Mouse (Mus musculus) embryonic fibroblast, embryonic 13.5 days (primary cell): Measurements from ENCODE around the gene Vash2. TPM values are rescaled to one million over a fixed set of nuclear protein-coding genes. Genes with fewer than 3 reads are reported as not detected.
A peak's percentile ranks its signal among the peaks of the same experiment; 100 is the strongest.

ENCODE experiments used
- H3K27ac ChIP-seq: 2 replicates; pipeline ENCODE4 v1.5.1; 2012; ENCODE audit warnings: low read length, control low read depth, inconsistent platforms; ENCODE audit not compliant: insufficient read depth
- H3K4me1 ChIP-seq: 2 replicates; pipeline ENCODE4 v1.6.1; 2011; ENCODE audit warnings: low read length; ENCODE audit not compliant: control insufficient read depth, insufficient read depth
- H3K4me3 ChIP-seq: 2 replicates; pipeline ENCODE4 v1.5.1; 2011; ENCODE audit warnings: mild to moderate bottlenecking, control low read depth, low read length; ENCODE audit not compliant: insufficient read depth
- CTCF ChIP-seq: IDR thresholded peaks from 2 replicates; pipeline ENCODE4 v1.5.1; 2011; ENCODE audit warnings: mild to moderate bottlenecking, control low read depth, low read length, moderate library complexity, borderline replicate concordance; ENCODE audit not compliant: insufficient read depth
- POLR2A ChIP-seq: IDR thresholded peaks from 2 replicates; pipeline ENCODE4 v1.6.1; 2011; ENCODE audit warnings: low read depth, mild to moderate bottlenecking, control low read depth, low read length, moderate library complexity
- polyA plus RNA-seq: library from polyadenylated mRNA; stranded (reverse); fragments of >200 nt; gene quantifications from 2 replicates; pipeline ENCODE4 v1.2.4, GENCODE M21; 2011; ENCODE audit warnings: low read depth; ENCODE audit not compliant: missing spikeins, insufficient read length

The Vash2 gene
- polyA plus RNA-seq, 1 experiment: 18.1 TPM

GRCm38 (mm10) chr1:190953009-190953408 is 26.1 kb downstream of the Vash2 start:
- peak overlapping the region; percentile 14; the same call in 1 of the 2 replicates for H3K27ac ChIP-seq
- TF ChIP-seq POLR2A (no peak), CTCF (no peak)

GRCm38 (mm10) chr1:190951014-190951413 is 28.1 kb downstream of the Vash2 start:
- TF ChIP-seq POLR2A (no peak), CTCF (no peak)

More at GRCm38 (mm10) chr1:190953009-190953408, 26.1 kb downstream of the Vash2 start:
- Histone ChIP-seq H3K4me1 (peaks cover 5% of the 10 kb centered on the region), H3K4me3 (no peak overlapping the region)

GRCm38 (mm10) chr1:190948846-190949245 is 30.2 kb downstream of the Vash2 start:
- no peak overlapping the region for H3K4me3 ChIP-seq
- H3K27ac ChIP-seq: no peak overlapping the region
- H3K4me1 ChIP-seq: peaks cover 5% of the 10 kb centered on the region
- TF ChIP-seq CTCF: no peak

More at GRCm38 (mm10) chr1:190951014-190951413, 28.1 kb downstream of the Vash2 start:
- Histone ChIP-seq H3K4me1 (peaks cover 5% of the 10 kb centered on the region), H3K4me3 (no peak overlapping the region), H3K27ac (no peak overlapping the region)

- no peak for TF ChIP-seq CTCF
- TF ChIP-seq POLR2A: no peak
- H3K4me3 ChIP-seq: no peak overlapping the region
These were observed 30.7 kb downstream of the Vash2 start for GRCm38 (mm10) chr1:190948439-190948838.

GRCm38 (mm10) chr1:190947986-190948385 is 31.1 kb downstream of the Vash2 start:
- Histone ChIP-seq H3K4me3 (no peak overlapping the region), H3K27ac (no peak overlapping the region), H3K4me1 (no peaks in the 10 kb centered on the region; the same call in 1 of the 2 replicates)
- TF ChIP-seq POLR2A (no peak), CTCF (no peak)

More at GRCm38 (mm10) chr1:190948439-190948838, 30.7 kb downstream of the Vash2 start:
- H3K4me1 ChIP-seq: peaks cover 3% of the 10 kb centered on the region
- H3K27ac ChIP-seq: no peak overlapping the region

- Histone ChIP-seq H3K4me3 (no peak overlapping the region), H3K4me1 (no peaks in the 10 kb centered on the region), H3K27ac (no peak overlapping the region)
- no peak for TF ChIP-seq POLR2A
- TF ChIP-seq CTCF: peak; percentile 87
These were observed 34.9 kb downstream of the Vash2 start for GRCm38 (mm10) chr1:190944109-190944760.

GRCm38 (mm10) chr1:190939803-190940202 is 39.3 kb downstream of the Vash2 start:
- Histone ChIP-seq H3K4me1 (no peaks in the 10 kb centered on the region), H3K4me3 (no peak overlapping the region), H3K27ac (no peak overlapping the region)
- TF ChIP-seq CTCF (no peak), POLR2A (no peak)

- H3K4me1 ChIP-seq: no peaks in the 10 kb centered on the region
- TF ChIP-seq POLR2A (no peak), CTCF (no peak)
- H3K4me3 ChIP-seq: no peak overlapping the region
- H3K27ac ChIP-seq: no peak overlapping the region
These were observed 48.9 kb downstream of the Vash2 start for GRCm38 (mm10) chr1:190930181-190930580.

- Histone ChIP-seq H3K4me3 (peak overlapping the region; percentile 85), H3K27ac (peak overlapping the region; percentile 97), H3K4me1 (no peaks in the 10 kb centered on the region)
- TF ChIP-seq CTCF (no peak), POLR2A (peak; percentile 54)
These were observed 49.9 kb downstream of the Vash2 start for GRCm38 (mm10) chr1:190929010-190929695.

- peak overlapping the region; percentile 99 for H3K27ac ChIP-seq
- TF ChIP-seq POLR2A: peak; percentile 80
- TF ChIP-seq CTCF: no peak
- H3K4me3 ChIP-seq: peak overlapping the region; percentile 85
- no peaks in the 10 kb centered on the region for H3K4me1 ChIP-seq
These were observed 50.6 kb downstream of the Vash2 start for GRCm38 (mm10) chr1:190928370-190929009.
